Mouse (Mus musculus): ENCODE measurements around the gene Psmd1.

Psmd1 gene

DNA sequence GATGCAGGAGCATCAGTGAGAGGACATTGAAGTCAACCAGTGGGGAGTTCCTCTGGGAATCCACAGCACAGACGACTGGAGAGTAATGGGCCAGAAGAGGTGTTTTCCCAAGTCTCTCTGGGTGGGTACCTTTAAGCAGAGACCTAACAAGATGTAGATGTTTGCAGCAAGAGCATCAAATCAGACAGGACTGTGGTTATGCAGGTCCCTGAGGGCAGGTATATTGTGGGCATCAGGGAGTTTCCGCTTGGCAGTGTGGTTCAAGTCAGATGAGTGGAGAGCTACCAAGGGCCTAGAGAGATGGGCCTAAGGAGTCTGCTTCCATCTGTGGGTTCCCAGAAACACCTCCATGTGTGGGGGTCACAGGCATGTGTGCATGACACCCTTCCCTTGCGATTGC lies 91.9 kb downstream of the Psmd1 start:
- DNase-seq (ENCODE audit: low spot score in 2 of 2) = no peak

DNA sequence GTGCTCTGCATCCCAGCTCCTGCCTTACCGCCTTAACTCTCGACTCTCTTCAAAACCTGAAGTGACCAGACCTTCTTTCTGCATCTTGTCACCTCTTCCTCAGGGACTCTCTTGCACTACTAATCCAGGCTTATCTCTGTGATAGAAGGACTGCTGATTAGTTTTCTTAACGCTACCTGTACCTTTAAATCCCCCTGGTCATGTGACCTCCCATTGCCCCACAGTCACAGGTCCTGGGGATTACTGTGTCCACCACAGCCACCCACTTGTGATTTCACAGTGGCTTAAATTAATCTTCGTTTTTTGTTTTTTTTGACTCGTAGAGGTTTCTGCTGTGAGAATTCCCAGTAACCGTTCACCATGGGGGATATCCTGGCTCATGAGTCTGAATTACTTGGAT lies 92.4 kb downstream of the Psmd1 start:
- no peak for DNase-seq (ENCODE audit: low spot score in 2 of 2)

DNA sequence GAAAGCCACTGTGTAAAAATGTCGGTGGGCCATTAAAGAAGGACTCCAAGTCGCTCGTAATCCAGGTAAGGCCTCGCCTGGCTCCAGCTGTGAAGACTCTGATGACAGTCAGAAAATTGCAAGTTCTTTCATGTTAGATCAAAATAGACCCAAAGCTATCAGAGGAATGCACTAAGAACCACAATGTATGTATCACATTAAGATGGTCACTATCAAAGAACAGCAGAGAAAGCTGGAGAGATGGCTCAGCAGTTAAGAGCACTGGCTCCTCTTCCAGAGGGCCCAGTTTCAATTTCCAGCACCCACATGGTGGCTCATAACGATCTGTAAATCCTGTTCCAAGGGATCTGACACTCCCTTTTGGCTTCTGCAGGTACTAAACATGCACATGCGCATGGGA lies 95.9 kb downstream of the Psmd1 start:
- DNase-seq (ENCODE audit: low spot score in 2 of 2) = no peak

DNA sequence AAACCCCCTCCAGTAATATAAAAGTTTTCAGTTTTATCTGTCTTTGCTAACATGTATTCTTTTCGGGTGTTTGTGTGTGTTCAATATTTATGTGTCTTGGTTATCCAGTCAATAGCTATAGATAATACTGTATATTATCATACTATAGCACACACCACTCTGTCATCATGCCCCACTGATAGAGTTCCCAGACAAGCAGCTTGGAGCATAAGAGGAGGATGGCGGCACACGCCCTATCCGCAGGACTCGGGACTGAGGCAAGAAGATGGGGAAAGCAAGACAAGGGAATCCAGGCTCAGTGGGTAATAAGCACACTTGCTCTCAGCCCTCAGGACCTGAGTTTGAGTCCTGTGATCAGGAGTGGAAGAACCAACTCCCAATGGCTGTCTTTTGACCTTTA lies 96.3 kb downstream of the Psmd1 start:
- DNase-seq (ENCODE audit: low spot score in 2 of 2) = no peak

DNA sequence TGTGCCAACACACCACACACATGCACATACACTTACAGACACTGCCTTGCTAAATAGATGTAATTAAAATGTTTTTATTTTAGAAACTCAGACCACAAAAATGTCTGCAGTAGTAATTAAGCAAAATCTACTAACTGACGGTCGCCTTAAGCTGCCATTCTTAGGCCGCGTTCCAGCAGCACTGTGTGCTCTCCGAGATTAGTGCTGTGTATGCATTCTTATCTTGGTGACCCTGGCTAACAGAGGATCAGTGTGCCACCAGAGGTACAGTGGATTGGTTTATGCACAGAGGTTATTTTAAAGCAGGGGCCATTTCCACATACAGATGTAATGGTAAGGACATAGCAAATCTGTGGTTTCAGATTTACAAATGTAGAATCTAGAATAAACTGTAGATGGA lies 96.9 kb downstream of the Psmd1 start:
- no peak for DNase-seq (ENCODE audit: low spot score in 2 of 2)

DNA sequence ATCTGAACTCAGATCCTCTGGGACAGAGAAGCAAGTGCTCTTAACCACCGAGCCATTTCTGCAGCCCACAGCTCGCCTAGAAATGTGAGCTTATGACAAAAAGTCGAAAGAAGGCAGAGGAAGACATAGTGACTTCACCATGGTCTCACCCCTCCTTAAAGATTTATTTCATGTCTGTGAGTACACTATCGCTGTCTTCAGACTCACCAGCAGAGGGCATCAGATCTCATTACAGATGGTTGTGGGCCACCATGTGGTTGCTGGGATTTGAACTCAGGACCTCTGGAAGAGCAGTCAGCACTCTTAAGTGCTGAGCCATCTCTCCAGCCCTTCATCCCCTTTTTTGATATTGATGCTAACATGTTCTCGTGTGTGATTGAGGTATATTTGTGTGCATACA lies 110.4 kb downstream of the Psmd1 start:
- DNase-seq (ENCODE audit: low spot score in 2 of 2) = no peak

DNA sequence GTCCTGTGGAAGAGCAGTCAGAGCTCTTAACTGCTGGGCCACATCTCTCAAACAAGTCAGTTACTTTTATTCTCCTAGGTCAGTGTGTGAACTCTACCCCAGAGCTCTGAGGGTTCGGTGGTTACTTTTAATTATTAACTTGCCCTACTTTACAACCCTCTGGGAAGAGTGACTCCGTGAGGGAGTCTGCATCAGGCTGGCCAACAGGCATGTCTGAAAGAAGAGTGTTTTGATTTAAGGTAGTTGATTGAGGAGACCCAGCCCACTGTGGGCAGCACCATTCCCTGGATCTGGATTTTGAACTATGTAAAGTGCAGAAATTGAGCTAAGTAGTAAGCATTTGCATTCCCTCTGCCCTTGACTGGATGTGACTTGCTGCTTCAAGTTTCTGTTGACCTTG lies 111.9 kb downstream of the Psmd1 start:
- DNase-seq (ENCODE audit: low spot score in 2 of 2) = no peak

DNA sequence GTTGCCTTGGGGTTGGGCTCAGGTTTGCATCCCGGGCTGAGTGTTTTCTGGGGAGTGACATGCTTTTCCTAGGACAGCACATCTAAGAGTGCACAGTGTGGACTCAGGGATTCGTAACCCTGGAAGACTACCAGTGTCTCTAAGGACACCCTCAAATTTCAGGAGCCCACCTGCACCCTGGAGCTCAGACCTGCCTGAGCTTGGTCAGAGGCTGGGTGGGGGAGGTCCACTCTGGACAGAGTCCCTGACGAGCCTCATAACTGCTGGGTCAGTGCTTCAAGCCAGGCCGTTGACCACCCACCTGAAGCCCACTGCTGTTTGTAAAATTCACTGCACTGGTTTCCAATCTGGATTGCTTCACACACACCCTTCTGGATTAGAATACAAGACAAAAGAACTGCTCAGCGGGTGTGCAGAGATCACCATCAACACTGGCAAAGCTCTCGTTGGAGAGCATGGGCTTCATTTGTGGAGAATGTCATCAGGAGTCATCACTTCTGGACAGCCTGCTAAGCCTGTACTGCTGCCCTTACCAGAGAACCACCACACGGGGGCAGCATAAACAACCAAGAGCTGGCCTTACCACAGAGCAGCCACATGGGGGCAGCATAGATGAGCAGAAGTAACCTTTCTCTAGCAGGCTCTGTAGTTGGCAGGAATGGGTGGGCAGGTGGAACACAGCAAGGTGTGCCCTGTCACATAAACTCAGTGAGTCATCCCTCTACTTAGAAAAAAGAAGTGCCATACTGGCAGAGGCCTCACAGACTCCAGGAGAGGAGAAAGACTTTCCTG lies 114.5 kb downstream of the Psmd1 start:
- DNase-seq (ENCODE audit: low spot score in 2 of 2) = peak; percentile 79 to 86

DNA sequence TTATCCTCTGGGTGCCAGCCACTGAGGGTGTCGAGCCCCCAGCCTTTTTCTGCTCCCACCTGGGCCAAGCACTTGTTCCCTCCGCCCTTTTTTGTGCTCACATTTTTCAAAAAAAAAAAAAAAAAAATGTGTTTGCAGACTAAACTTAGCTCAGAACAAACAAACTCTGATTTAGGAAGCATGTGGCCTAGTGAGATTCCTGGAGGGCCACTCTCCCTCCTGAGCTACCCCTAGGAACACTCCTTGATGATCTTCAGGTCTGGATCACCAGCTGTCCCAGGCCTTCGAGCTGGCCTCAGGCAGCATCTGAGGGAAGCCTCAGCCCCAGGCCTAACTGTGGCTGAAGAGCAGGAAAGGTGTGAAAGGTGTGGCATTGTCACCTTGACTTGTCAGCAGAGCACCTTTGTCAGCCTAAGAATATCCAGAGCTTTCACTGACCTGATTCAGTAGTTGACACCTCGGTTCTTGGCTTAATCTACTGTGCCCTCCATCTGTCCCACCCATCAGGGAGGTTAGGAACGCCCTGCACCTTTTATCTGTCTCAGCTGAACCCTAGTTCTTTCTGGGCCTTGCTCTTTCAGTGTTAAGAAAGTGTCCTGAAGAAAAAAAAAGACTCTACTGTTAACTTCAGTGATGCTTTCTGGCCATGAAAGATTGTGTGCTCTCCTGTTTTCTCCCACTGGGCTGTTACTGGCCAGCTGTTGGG lies 118.0 kb downstream of the Psmd1 start:
- no peak for DNase-seq (ENCODE audit: low spot score in 2 of 2)

DNA sequence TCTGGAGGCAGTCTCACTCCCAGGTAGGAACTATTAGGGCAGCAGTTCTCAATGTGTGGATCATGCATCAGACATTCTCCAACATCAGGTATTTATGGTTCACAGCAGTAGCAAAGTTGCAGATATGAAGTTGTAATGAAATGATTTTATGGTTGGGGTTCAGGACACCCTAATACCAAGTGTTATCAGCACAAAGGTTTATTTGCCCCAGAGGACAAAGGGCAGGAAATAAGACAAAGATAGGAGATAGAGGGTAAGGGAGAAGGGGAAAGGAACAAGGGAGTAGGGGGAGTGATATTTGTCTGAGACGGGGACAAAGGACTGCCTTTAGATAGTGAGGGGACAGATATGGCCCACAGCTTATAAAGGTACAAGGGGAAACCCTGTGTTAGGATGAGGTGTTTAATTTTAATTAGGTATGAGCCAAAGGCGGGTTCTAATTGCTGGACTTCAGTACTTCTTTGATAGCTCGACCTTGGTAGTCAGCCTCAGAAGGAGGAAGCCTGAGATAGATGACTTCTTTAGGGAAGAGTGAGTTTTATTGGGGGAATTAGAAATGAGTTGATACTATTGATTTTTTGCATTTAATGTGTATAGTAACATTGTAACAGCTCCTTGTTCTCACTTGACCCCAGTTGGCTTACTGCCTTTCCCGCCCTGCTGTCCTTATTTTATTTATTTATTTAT lies 119.5 kb downstream of the Psmd1 start:
- DNase-seq (ENCODE audit: low spot score in 2 of 2) = no peak

DNA sequence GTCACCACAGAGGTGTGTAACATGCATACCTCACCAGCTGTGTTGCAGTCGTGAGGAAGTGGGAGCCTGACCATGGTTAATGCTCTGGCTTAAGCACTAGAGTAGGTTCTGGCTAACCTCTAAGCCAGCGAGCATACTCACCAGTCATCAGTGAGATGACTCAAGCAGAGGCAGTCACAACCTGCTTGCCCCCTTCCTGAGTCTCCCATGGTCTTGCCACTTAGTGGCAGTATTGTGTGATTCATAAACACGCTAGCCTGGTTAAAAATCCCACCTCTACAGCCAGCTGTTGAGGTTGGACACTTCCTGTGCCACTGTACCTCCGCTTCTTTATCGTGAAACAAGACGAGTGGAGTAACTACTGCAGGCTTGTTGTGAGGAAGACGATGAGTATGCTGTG lies 122.6 kb downstream of the Psmd1 start:
- DNase-seq (ENCODE audit: low spot score in 2 of 2) = no peak

DNA sequence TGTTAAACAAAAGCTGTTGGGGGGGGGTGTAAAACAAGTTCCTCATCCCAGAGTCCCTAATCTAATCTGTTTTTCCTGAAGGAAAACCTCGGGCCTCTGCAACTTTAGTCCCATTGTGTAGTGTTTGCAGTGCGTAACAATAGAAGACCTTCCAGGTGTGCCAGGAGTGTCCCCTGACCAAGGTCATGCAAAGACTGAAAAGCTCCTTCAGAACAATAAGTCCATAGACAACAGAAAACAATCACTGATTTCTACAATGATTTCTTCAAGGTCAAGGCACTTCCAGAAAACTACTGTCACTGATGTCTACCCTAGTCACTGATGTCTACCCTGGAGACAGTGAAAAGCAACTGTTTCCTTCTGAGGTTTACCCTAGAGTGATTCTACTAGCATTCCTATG lies 123.7 kb downstream of the Psmd1 start:
- no peak for DNase-seq (ENCODE audit: low spot score in 2 of 2)

DNA sequence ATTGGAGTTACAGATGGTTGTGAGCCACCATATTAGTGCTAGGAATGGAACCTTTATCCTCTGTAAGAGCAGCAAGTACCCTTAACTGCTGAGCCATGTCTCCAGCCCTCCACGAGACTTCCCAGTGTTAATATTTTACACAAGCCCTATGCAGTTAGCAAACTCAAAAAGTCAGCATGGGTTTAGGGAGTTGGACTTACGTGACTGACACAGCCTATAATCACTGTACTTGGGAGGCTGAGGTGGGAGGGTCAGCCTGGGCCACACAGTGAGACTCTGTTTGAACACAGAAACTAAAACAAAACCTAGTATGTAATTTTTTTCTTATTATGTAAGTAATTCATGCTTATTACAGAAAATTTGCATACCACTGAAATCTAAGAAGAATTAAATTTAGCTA lies 124.1 kb downstream of the Psmd1 start:
- no peak for DNase-seq (ENCODE audit: low spot score in 2 of 2)

Measured in right cerebral cortex, postnatal 10 days (tissue).